Mouse (Mus musculus) heart, postnatal 0 days (tissue): ENCODE results near the gene Chpf2. TPM values are rescaled to one million over a fixed set of nuclear protein-coding genes. Genes with fewer than 3 reads are reported as not detected.
A peak's percentile ranks its signal among the peaks of the same experiment; 100 is the strongest.

Experiments used
- ATAC-seq: fragments of 200-750 bp; cut with Nextera tagmentation; 2 replicates; pipeline ENCODE4 v1.8.0; 2017; ENCODE audit warnings: low read depth, moderate number of reproducible peaks, moderate library complexity; ENCODE audit not compliant: insufficient read depth
- DNase-seq: peaks from one replicate; pipeline ENCODE4 v3.0.0-alpha.2; 2016; ENCODE audit warnings: low spot score
- H3K27ac ChIP-seq: fragments of 300-500 bp; sonication (generic); 2 replicates; pipeline ENCODE4 v1.5.1; 2014; ENCODE audit warnings: low read depth, mild to moderate bottlenecking
- H3K27me3 ChIP-seq: fragments of 300-500 bp; sonication (generic); 2 replicates; pipeline ENCODE4 v1.6.1; 2014; ENCODE audit warnings: low read length, mixed read lengths; ENCODE audit not compliant: control insufficient read depth, insufficient read depth
- H3K36me3 ChIP-seq: fragments of 300-500 bp; sonication (generic); replicated peaks from 2 replicates; pipeline ENCODE4 v1.6.1; 2014; ENCODE audit warnings: low read length, mixed read lengths; ENCODE audit not compliant: control insufficient read depth, insufficient read depth
- H3K4me1 ChIP-seq: fragments of 300-500 bp; sonication (generic); 2 replicates; pipeline ENCODE4 v1.6.1; 2014; ENCODE audit warnings: antibody characterized with exemption; ENCODE audit not compliant: control insufficient read depth, insufficient read depth
- H3K4me2 ChIP-seq: fragments of 300-500 bp; sonication (generic); 2 replicates; pipeline ENCODE4 v1.6.1; 2014; ENCODE audit warnings: low read depth, mild to moderate bottlenecking, low read length, moderate library complexity
- H3K4me3 ChIP-seq: fragments of 300-500 bp; sonication (generic); 2 replicates; pipeline ENCODE4 v1.5.1; 2014; ENCODE audit warnings: low read depth, low read length
- H3K9ac ChIP-seq: fragments of 300-500 bp; sonication (generic); replicated peaks from 2 replicates; pipeline ENCODE4 v1.6.1; 2014; ENCODE audit warnings: low read depth, low read length, mixed read lengths
- H3K9me3 ChIP-seq: fragments of 300-500 bp; sonication (generic); replicated peaks from 2 replicates; pipeline ENCODE4 v1.6.1; 2016; ENCODE audit warnings: low read length; ENCODE audit not compliant: control insufficient read depth
- CTCF ChIP-seq: IDR thresholded peaks from 2 replicates; pipeline ENCODE4 v1.5.1; 2016; ENCODE audit warnings: antibody characterized with exemption, control low read depth, low read depth
- EP300 ChIP-seq: IDR thresholded peaks from 2 replicates; pipeline ENCODE4 v1.6.1; 2016; ENCODE audit warnings: antibody characterized with exemption, low read depth
- WGBS: fragments of 180-500 bp; shearing (Covaris S2); extraction: QIAGEN DNeasy Blood & Tissue Kit; methylation state at CpG from one replicate; pipeline ENCODE4 v1.1.7; 2014; 5-methylcytosine and 5-hydroxymethylcytosine counted together
- polyA plus RNA-seq: library from polyadenylated mRNA; unstranded; fragments of >200 nt; fragmentation: Nextera tagmentation; extraction: Ambion mirVana; gene quantifications from 2 replicates; pipeline ENCODE4 v1.2.1, GENCODE M21; 2015
- total RNA-seq: library from RNA; depleted of rRNA; stranded (reverse); fragments of >200 nt; gene quantifications from 2 replicates; pipeline ENCODE4 v1.2.3, GENCODE M21; 2014; ENCODE audit warnings: low replicate concordance

Chpf2 gene
- total and polyA plus RNA-seq, 2 experiments from 2014 or later: 13.2 to 64.4 TPM

GRCm38 (mm10) chr5:24587200-24587577 lies 648 bp downstream of the Chpf2 start:
- DNase-seq (no peak), ATAC-seq (peak; percentile 15; the same call in 1 of the 2 replicates)
- Histone ChIP-seq H3K4me3 (peak overlapping the region; percentile 81), H3K27me3 (no peaks in the 10 kb centered on the region), H3K9ac (peak overlapping the region; percentile 72), H3K36me3 (peaks cover 18% of the 10 kb centered on the region), H3K9me3 (no peaks in the 10 kb centered on the region), H3K27ac (peak overlapping the region; percentile 70; the same call in 1 of the 2 replicates), H3K4me1 (peaks cover 13% of the 10 kb centered on the region), H3K4me2 (peak overlapping the region; percentile 80)
- 5% methylated on average over 4 of the region's 4 CpGs for WGBS
- TF ChIP-seq EP300 (no peak), CTCF (no peak)

- H3K27me3 ChIP-seq: no peaks in the 10 kb centered on the region
- no peak overlapping the region for H3K4me2 ChIP-seq
- H3K4me1 ChIP-seq: peaks cover 13% of the 10 kb centered on the region
- TF ChIP-seq EP300 (no peak), CTCF (no peak)
- H3K4me3 ChIP-seq: no peak overlapping the region
- WGBS: 88% methylated on average over 20 of the region's 20 CpGs
- H3K9me3 ChIP-seq: no peaks in the 10 kb centered on the region
- H3K36me3 ChIP-seq: peaks cover 43% of the 10 kb centered on the region
- DNase-seq (no peak), ATAC-seq (no peak)
- H3K27ac ChIP-seq: no peak overlapping the region
- H3K9ac ChIP-seq: no peak overlapping the region
Observed at GRCm38 (mm10) chr5:24589511-24590500, 3.3 kb downstream of the Chpf2 start.

DNA sequence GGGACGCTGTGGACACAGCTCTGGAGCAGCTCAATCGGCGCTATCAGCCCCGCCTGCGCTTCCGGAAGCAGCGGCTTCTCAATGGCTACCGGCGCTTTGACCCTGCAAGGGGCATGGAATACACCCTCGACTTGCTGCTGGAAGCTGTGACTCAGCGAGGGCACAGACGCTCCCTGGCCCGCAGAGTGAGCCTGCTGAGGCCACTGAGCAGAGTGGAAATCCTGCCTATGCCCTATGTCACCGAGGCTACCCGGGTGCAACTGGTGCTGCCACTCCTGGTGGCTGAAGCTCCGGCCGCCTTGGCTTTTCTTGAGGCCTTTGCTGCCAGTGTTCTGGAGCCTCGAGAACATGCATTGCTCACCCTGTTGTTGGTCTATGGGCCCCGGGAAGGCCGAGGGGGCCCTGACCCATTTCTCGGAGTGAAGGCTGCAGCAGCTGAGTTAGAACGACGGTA lies 4.8 kb downstream of the Chpf2 start:
- no peaks in the 10 kb centered on the region for H3K9me3 ChIP-seq
- H3K27ac ChIP-seq: no peak overlapping the region

DNA sequence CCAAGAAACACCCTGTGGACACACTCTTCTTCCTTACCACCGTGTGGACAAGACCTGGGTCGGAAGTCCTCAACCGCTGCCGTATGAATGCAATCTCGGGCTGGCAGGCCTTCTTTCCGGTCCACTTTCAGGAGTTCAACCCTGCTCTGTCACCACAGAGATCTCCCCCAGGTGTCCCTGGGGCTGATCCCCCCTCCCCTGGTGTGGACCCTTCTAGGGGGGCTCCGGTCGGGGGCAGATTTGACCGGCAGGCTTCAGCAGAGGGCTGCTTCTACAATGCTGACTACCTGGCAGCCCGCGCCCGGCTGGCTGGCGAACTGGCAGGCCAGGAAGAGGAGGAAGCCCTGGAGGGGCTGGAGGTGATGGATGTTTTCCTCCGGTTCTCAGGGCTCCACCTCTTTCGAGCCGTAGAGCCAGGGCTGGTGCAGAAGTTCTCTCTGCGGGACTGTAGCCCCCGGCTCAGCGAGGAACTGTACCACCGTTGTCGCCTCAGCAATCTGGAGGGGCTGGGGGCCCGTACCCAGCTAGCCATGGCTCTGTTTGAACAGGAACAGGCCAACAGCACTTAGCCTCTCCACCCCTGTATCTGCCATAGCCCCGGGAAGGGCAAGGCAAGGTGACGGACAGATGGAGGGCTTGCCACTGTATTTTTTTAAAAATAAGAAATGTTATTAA lies 5.4 kb downstream of the Chpf2 start:
- H3K9me3 ChIP-seq: no peaks in the 10 kb centered on the region
- ATAC-seq (no peak), DNase-seq (no peak)
- no peaks in the 10 kb centered on the region for H3K27me3 ChIP-seq
- no peak overlapping the region for H3K9ac ChIP-seq
- no peak overlapping the region for H3K27ac ChIP-seq
- TF ChIP-seq EP300 (no peak), CTCF (no peak)
- no peak overlapping the region for H3K4me3 ChIP-seq
- peaks cover 57% of the 10 kb centered on the region for H3K36me3 ChIP-seq
- WGBS: 64% methylated on average over 24 of the region's 24 CpGs
- H3K4me2 ChIP-seq: peak overlapping the region; percentile 13; the same call in 1 of the 2 replicates
- H3K4me1 ChIP-seq: peaks cover 8% of the 10 kb centered on the region; the same call in 1 of the 2 replicates

More for the DNA sequence above, 4.8 kb downstream of the Chpf2 start:
- ATAC-seq (no peak), DNase-seq (no peak)
- Histone ChIP-seq H3K36me3 (peaks cover 57% of the 10 kb centered on the region), H3K4me2 (peak overlapping the region; percentile 13), H3K27me3 (no peaks in the 10 kb centered on the region), H3K9ac (no peak overlapping the region), H3K4me1 (peaks cover 9% of the 10 kb centered on the region), H3K4me3 (no peak overlapping the region)
- 46% methylated on average over 23 of the region's 23 CpGs for WGBS
- no peak for TF ChIP-seq CTCF
- TF ChIP-seq EP300: no peak

GRCm38 (mm10) chr5:24592471-24593160 lies 6.1 kb downstream of the Chpf2 start:
- H3K4me2 ChIP-seq: no peak overlapping the region
- ATAC-seq (no peak), DNase-seq (no peak)
- no peaks in the 10 kb centered on the region for H3K27me3 ChIP-seq
- H3K36me3 ChIP-seq: peaks cover 57% of the 10 kb centered on the region
- peaks cover 2% of the 10 kb centered on the region; the same call in 1 of the 2 replicates for H3K4me1 ChIP-seq
- no peaks in the 10 kb centered on the region for H3K9me3 ChIP-seq
- H3K9ac ChIP-seq: no peak overlapping the region
- TF ChIP-seq CTCF: no peak
- TF ChIP-seq EP300: no peak
- 69% methylated on average over 21 of the region's 21 CpGs for WGBS
- H3K4me3 ChIP-seq: no peak overlapping the region
- no peak overlapping the region for H3K27ac ChIP-seq
